Mouse (Mus musculus) lung, embryonic 16.5 days (tissue): Measurements from ENCODE around the gene Vtn. TPM values are rescaled to one million over a fixed set of nuclear protein-coding genes. Genes with fewer than 3 reads are reported as not detected.

Source experiments
- ATAC-seq: fragments of 200-750 bp; cut with Nextera tagmentation; 2 replicates; pipeline ENCODE4 v1.8.0; 2017; ENCODE audit warnings: low read depth, mild to moderate bottlenecking, moderate library complexity
- H3K27ac ChIP-seq: fragments of 300-500 bp; sonication (generic); 2 replicates; pipeline ENCODE4 v1.5.1; 2014; ENCODE audit warnings: mild to moderate bottlenecking, control low read depth, low read length
- H3K27me3 ChIP-seq: fragments of 300-500 bp; sonication (generic); 2 replicates; pipeline ENCODE4 v1.6.1; 2014; ENCODE audit warnings: low read depth, low read length, mixed read lengths; ENCODE audit not compliant: control insufficient read depth, insufficient read depth
- H3K36me3 ChIP-seq: fragments of 300-500 bp; sonication (generic); 2 replicates; pipeline ENCODE4 v1.6.1; 2014; ENCODE audit warnings: low read length; ENCODE audit not compliant: control insufficient read depth, insufficient read depth
- H3K4me1 ChIP-seq: fragments of 300-500 bp; sonication (generic); replicated peaks from 2 replicates; pipeline ENCODE4 v1.6.1; 2014; ENCODE audit warnings: low read length, mixed read lengths; ENCODE audit not compliant: control insufficient read depth, insufficient read depth
- H3K4me2 ChIP-seq: fragments of 300-500 bp; sonication (generic); 2 replicates; pipeline ENCODE4 v1.6.1; 2014; ENCODE audit warnings: low read depth, low read length, control low read depth
- H3K4me3 ChIP-seq: fragments of 300-500 bp; sonication (generic); 2 replicates; pipeline ENCODE4 v1.5.1; 2014; ENCODE audit warnings: mild to moderate bottlenecking, low read length, control low read depth
- H3K9ac ChIP-seq: fragments of 300-500 bp; sonication (generic); 2 replicates; pipeline ENCODE4 v1.6.1; 2014; ENCODE audit warnings: low read length, control low read depth
- H3K9me3 ChIP-seq: fragments of 300-500 bp; sonication (generic); 2 replicates; pipeline ENCODE4 v1.6.1; 2016; ENCODE audit warnings: low read length; ENCODE audit not compliant: control insufficient read depth
- WGBS: fragments of 180-500 bp; shearing (Covaris S2); extraction: QIAGEN DNeasy Blood & Tissue Kit; methylation state at CpG from one replicate; pipeline ENCODE4 v1.1.7; 2014; 5-methylcytosine and 5-hydroxymethylcytosine counted together
- polyA plus RNA-seq: library from polyadenylated mRNA; unstranded; fragments of >200 nt; fragmentation: Nextera tagmentation; extraction: Ambion mirVana; gene quantifications from 2 replicates; pipeline ENCODE4 v1.2.1, GENCODE M21; 2015

The Vtn gene
- polyA plus RNA-seq, 1 experiment from 2014 or later = 1.5 TPM

DNA sequence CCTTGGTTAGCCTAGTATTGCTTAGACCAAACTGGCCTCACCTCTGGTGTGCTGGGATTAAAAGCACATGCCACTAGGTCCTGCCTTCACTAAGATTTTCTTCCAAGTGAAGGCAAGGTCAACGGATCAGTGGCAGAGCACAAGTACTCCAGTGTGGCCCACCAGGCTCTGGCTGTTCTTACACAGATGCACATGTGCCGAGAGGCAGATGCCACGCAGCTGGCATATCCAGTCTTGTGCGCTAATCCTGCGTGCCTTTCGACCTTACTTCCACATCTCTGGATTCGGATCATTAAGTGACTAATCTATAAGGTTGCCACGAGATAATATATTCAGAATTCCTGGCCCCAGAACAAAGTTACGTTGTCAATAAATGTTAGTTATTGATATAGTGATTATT is 33.8 kb upstream of the Vtn start:
- Histone ChIP-seq H3K4me1 (peaks cover 11% of the 10 kb centered on the region), H3K4me3 (peak overlapping the region; percentile 70), H3K27ac (no peak overlapping the region), H3K36me3 (no peaks in the 10 kb centered on the region), H3K9me3 (no peaks in the 10 kb centered on the region), H3K9ac (peak overlapping the region; percentile 80), H3K27me3 (no peaks in the 10 kb centered on the region), H3K4me2 (peak overlapping the region; percentile 73)
- no peak for ATAC-seq
- 19% methylated on average over 9 of the region's 9 CpGs for WGBS

DNA sequence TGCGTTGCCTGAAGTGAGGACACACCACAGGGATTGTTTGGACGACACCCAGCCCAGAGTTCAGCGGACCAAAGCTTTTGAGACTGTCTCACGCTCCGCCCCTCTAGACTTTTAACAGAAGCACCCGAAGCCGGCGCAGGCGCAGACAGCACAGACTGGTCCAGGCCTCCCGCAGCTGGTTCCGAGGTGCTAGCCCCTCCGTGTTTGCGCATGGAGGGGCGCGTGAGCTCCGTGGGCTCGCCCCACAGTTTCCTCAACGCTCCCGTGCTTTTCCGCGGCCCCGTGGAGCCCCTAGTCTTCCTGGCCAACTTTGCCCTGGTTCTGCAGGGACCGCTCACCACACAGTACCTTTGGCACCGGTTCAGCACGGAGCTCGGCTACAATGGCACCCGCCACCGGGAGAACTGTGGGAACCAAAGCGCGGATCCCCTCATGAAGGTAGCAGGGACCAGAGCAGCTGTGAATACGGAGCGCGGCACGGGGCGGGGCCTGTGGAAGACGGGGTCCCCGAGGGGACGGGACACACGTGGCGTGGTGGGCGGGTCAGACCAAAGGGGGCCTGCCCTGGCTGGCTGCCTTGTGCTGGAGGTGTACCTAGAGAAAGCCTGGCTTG is 33.2 kb upstream of the Vtn start, which contains the start of gene Slc46a1:
Gene Slc46a1, plus strand, starts transcription at position 130 of the 613 bp plus-strand sequence.
- Histone ChIP-seq H3K27me3 (no peaks in the 10 kb centered on the region), H3K4me1 (peaks cover 11% of the 10 kb centered on the region), H3K27ac (peak within 1 kb of the TSS; percentile 90), H3K4me3 (peak within 1 kb of the TSS; percentile 70), H3K4me2 (peak within 1 kb of the TSS; percentile 73), H3K9ac (peak within 1 kb of the TSS; percentile 80), H3K36me3 (no peaks in the 10 kb centered on the region), H3K9me3 (no peaks in the 10 kb centered on the region)
- peak; percentile 97 for ATAC-seq
- under 1% methylated on average over 41 of the region's 41 CpGs for WGBS

- H3K36me3 ChIP-seq = no peaks in the 10 kb centered on the region
- ATAC-seq = no peak; the same call in none of the 2 replicates
- no peaks in the 10 kb centered on the region for H3K9me3 ChIP-seq
- H3K27ac ChIP-seq = peak overlapping the region; percentile 90; the same call in 1 of the 2 replicates
- 70% methylated on average over 23 of the region's 23 CpGs for WGBS
- H3K4me3 ChIP-seq = peak overlapping the region; percentile 70
- H3K27me3 ChIP-seq = no peaks in the 10 kb centered on the region
- H3K9ac ChIP-seq = peak overlapping the region; percentile 80
- H3K4me2 ChIP-seq = peak overlapping the region; percentile 73
- H3K4me1 ChIP-seq = peaks cover 11% of the 10 kb centered on the region
These were observed 32.5 kb upstream of the Vtn start for GRCm38 (mm10) chr11:78466242-78466912.

DNA sequence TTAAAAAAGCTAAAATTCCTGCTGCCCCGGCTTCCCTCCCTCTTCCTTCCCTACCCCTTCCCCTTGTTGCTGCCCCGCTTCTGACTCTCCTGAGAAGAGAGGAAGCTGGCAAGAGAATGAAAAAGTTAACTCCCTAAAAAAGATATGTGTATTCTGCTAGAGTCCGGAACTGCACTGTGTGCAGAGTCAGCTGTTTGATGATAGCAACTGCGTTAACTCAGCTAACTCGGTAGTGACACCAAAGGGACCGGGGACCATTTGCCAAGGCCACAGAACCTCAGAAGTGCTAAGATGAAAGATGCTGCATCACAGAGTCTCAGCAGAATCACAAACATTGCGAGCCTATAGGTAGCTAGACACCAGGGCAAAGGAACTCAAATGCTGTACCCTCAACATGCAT is 31.4 kb upstream of the Vtn start:
- Histone ChIP-seq H3K27ac (no peak overlapping the region), H3K4me2 (no peak overlapping the region), H3K9ac (no peak overlapping the region), H3K36me3 (no peaks in the 10 kb centered on the region), H3K4me3 (no peak overlapping the region), H3K27me3 (no peaks in the 10 kb centered on the region), H3K9me3 (no peaks in the 10 kb centered on the region), H3K4me1 (peaks cover 11% of the 10 kb centered on the region)
- 73% methylated on average over 7 of the region's 7 CpGs for WGBS
- ATAC-seq = no peak

DNA sequence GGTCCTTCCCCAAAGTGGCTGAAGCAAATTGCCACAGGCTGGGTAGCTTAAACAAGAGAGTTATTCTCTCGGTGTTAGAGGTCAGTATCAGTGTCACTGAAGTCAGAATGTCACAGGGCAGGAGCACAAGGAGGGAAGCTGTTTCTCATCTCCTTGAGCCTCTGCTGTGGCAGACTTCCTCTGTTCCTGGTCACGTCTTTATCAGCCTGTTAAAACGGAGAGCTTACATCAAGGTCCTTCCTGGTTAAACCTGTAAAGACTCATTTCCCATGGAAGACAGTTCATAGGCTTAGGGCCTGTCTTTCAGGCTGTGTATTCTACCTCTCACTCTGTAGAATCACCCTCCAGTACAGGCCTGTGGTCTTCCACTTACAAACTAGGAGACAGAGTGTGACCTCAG is 31.0 kb upstream of the Vtn start:
- H3K4me1 ChIP-seq = peaks cover 11% of the 10 kb centered on the region
- no peaks in the 10 kb centered on the region for H3K27me3 ChIP-seq
- no peaks in the 10 kb centered on the region for H3K36me3 ChIP-seq
- no peak overlapping the region for H3K9ac ChIP-seq
- ATAC-seq = no peak
- H3K4me2 ChIP-seq = no peak overlapping the region
- H3K4me3 ChIP-seq = no peak overlapping the region
- H3K9me3 ChIP-seq = no peaks in the 10 kb centered on the region
- WGBS = 42% methylated on average over 3 of the region's 3 CpGs
- no peak overlapping the region for H3K27ac ChIP-seq

- WGBS = 82% methylated on average over 10 of the region's 10 CpGs
- Histone ChIP-seq H3K27ac (no peak overlapping the region), H3K4me1 (peaks cover under 1% of the 10 kb centered on the region), H3K36me3 (no peaks in the 10 kb centered on the region), H3K27me3 (no peaks in the 10 kb centered on the region), H3K4me2 (no peak overlapping the region), H3K4me3 (no peak overlapping the region), H3K9me3 (no peaks in the 10 kb centered on the region), H3K9ac (no peak overlapping the region)
- ATAC-seq = no peak
These were observed 27.4 kb upstream of the Vtn start for GRCm38 (mm10) chr11:78471326-78472103.

DNA sequence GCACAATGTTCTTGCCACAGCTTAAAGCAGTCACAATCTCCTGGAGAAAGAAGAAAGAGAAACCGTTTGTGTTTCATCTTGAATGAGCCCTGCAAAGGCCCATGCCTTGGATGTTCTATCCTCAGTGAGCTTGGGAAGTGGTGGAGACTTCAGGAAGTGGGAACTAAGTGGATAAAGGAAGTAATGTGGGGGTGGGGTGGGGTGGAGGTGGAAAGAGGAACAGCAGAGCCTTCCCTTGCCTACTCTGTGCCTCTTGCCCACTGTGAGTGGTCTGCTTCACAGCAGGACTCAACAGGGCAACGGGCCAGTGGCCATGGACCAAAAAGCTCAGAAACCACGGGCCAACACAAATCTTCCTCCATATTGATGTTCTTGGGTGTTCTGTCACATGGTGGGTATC is 23.6 kb upstream of the Vtn start:
- Histone ChIP-seq H3K4me2 (no peak overlapping the region), H3K4me1 (no peaks in the 10 kb centered on the region), H3K27ac (no peak overlapping the region), H3K27me3 (no peaks in the 10 kb centered on the region), H3K9me3 (no peaks in the 10 kb centered on the region), H3K4me3 (no peak overlapping the region), H3K9ac (no peak overlapping the region), H3K36me3 (no peaks in the 10 kb centered on the region)
- no peak for ATAC-seq
- 70% methylated on average over 3 of the region's 3 CpGs for WGBS

- Histone ChIP-seq H3K9me3 (no peaks in the 10 kb centered on the region), H3K4me3 (no peak overlapping the region), H3K4me2 (no peak overlapping the region), H3K36me3 (no peaks in the 10 kb centered on the region), H3K27ac (no peak overlapping the region), H3K4me1 (no peaks in the 10 kb centered on the region), H3K27me3 (peaks cover 24% of the 10 kb centered on the region), H3K9ac (no peak overlapping the region)
- ATAC-seq = no peak
- 38% methylated on average over 7 of the region's 7 CpGs for WGBS
These were observed 15.3 kb upstream of the Vtn start for GRCm38 (mm10) chr11:78483639-78484038.

DNA sequence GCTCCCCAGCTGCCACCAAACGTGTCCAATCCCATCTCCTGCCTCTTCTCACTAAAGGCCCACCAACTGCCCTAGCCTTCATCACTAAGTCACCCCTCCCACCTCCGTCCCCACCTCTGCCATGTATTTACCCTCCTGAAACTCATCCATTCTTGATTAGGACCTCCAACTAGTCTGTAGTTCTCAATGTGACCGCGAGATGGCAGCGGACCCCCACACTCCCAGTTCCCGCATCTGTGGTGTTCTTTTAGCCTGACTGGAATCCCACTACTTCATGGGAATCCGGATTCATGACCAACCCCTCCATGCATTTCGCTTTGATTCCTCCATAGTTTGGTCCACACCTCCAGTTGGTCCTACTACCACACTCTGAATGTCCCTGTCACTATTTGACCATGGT is 10.7 kb upstream of the Vtn start:
- WGBS = 2% methylated on average over 8 of the region's 8 CpGs
- Histone ChIP-seq H3K4me1 (no peaks in the 10 kb centered on the region), H3K27me3 (peaks cover 54% of the 10 kb centered on the region), H3K4me3 (no peak overlapping the region), H3K4me2 (no peak overlapping the region), H3K27ac (no peak overlapping the region), H3K9me3 (no peaks in the 10 kb centered on the region), H3K9ac (no peak overlapping the region), H3K36me3 (no peaks in the 10 kb centered on the region)
- peak; percentile 26; the same call in 1 of the 2 replicates for ATAC-seq
